Mouse (Mus musculus) brain, embryonic 14.5 days (tissue): ENCODE results near the gene Clstn2. TPM values are rescaled to one million over a fixed set of nuclear protein-coding genes. Genes with fewer than 3 reads are reported as not detected.

Experiments used
- DNase-seq: peaks from one replicate; pipeline ENCODE4 v3.0.0-alpha.2; 2011; ENCODE audit warnings: low read depth
- CTCF ChIP-seq: fragments of 200-500 bp; IDR thresholded peaks from 2 replicates; pipeline ENCODE4 v1.5.1; 2012; ENCODE audit warnings: inconsistent platforms, mild to moderate bottlenecking, moderate library complexity, borderline replicate concordance; ENCODE audit not compliant: insufficient read depth, insufficient read length; ENCODE audit errors: extremely low read depth
- POLR2A ChIP-seq: fragments of 200-500 bp; IDR thresholded peaks from 2 replicates; pipeline ENCODE4 v1.6.1; 2012; ENCODE audit warnings: mild to moderate bottlenecking, inconsistent platforms, borderline replicate concordance; ENCODE audit not compliant: poor library complexity, insufficient read depth, insufficient read length, severe bottlenecking; ENCODE audit errors: extremely low read depth
- polyA plus RNA-seq: library from polyadenylated mRNA; depleted of rRNA; stranded (reverse); fragments of >200 nt; gene quantifications from 2 replicates; pipeline ENCODE4 v1.2.3, GENCODE M21; 2012

Clstn2 gene
- polyA plus RNA-seq, 1 experiment: 25.1 TPM

DNA sequence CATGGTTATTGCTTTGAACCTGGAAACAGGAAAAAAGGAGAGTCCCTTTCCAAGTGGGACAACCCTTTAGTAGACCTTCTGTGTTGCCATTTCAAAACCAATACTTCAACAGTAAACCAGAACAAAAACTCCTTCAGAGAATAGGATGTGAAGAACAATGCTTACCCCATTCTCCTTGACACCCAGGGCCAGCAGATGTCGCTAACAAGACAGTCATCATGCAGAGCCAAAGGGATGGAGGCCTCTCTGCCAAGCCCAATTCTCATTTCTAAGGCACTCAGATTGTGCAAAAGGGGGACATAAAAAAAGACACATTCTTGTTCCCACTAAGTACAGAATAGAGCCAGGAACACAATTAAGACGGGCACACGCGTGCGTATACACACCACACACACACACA is 16.4 kb downstream of the Clstn2 start:
- DNase-seq: peak; percentile 62
- no peak for TF ChIP-seq POLR2A
- peak; percentile 30; the same call in 1 of the 2 replicates for TF ChIP-seq CTCF

DNA sequence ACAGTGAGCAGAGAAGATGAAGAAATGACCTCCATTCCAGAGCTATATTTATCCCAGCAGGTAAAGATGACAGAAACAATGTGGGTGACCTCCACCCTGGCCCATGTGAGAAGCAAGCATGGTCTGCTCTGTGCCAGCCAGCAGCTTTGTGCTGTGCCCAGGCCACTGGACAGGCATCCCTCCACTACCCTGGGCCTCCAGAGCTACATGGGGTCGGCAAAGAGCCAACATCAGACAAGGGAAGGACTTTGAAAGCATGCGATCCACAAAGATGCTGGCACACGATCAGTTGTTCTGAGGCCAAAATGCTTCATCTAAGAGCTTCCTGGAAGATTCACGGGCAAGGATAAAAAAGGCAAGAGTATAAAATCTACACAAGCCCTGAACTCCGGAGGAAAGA is 36.6 kb downstream of the Clstn2 start:
- TF ChIP-seq CTCF: no peak
- TF ChIP-seq POLR2A: no peak
- peak; percentile 80 for DNase-seq

DNA sequence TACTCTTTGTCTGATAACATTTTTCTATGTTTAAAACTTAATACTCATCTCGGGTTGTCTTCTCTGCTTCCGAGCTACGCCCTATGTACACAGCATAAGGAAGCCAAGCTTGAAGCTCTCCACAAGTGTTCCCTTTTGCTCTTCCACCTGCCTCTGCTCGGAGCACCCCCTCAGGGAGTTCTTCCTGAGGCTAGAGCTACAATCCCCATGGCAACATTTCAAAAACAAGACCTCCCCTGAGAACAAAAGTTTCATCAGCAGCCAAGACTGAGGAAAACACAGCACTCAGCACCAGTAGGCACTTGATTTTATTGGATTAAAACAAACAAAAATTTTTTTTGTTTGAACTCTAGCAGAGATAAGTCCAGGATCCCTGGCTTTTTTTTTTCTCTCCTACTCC is 37.3 kb downstream of the Clstn2 start:
- peak; percentile 64 for DNase-seq
- TF ChIP-seq POLR2A (no peak), CTCF (no peak)

DNA sequence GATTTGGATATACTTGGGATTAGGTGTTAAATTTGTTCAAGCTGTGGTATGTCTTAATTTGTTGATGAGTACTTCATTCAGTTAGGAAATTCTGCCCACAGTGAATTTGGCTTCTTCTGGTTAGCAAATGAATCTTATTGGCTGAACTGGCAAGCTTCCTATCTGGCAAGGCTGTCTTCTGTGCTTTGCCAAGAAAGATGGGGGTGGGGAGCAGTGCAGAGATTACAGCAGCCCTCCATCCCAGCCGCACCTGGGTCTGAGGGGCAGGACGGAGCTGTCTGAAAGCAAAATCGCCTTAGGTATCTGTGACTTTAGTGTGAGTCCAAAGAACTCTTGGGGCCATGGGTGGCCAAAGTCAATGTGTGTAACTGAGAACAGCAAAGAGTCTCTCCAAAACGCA is 40.9 kb downstream of the Clstn2 start:
- TF ChIP-seq CTCF (no peak), POLR2A (no peak)
- peak; percentile 81 for DNase-seq

DNA sequence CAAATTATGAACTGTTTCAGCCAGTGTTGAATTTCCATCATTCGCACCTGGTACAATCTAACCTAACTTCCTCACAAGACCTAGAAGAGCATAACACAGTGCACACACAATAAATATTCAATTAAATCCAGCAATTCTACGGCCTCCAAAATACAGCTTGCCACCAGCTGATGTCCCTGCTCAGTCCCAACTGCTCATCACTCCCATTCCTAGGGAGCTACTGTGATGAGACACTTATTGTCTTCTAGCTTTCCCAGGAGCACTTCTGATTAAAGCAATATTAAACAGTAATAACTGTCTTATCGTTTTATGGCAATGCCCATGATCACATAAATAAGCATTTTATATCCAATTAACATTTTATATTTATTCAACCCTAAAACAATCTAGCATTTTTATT is 55.6 kb downstream of the Clstn2 start:
- DNase-seq: no peak
- TF ChIP-seq POLR2A (no peak), CTCF (no peak)

DNA sequence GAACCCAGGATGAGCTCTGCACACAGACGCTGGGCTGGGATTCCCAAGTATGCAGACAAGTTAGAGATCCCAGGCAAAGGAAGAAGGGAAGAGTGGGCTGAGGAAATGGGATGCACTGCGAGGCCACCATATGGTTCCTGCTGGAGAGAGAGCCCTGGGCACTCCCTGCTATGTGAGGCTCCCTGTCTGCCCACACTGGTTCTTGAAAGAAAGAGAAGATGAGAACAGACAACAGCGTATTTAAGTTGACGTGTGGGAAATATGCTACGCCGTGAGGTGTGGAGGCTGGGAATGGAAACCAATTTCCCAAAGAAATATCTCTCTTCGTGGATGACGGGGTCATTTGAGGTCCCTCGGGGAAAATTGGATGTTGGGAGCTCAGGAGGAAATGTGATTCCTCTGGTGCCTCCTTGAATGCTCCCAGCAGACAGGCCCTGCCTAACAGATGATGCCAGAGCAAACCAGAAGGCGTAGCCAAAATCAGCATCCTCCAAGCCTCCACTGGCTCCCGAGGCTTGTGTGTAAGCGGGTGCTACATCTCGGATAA is 58.1 kb downstream of the Clstn2 start:
- no peak for TF ChIP-seq POLR2A
- TF ChIP-seq CTCF: no peak
- peak; percentile 44 for DNase-seq

DNA sequence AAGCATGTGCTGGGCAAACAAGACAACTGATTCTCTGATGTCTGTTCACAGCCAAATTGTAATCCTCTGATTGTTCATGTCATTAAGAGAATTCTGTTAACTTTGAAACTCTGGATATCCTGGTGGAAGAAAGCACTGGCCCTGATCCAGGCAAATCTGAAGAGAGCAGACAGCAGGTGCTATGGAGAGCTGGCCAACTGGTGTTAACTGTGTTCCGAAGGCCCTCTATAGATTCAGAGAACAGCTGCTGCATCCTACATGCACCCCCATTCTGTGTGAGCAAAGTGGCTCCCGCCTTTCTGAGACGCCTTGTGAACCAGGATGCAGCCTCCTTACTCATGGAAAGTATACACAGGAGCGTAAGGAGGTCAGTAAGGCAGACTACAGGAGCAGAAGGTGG is 66.3 kb downstream of the Clstn2 start:
- no peak for TF ChIP-seq POLR2A
- TF ChIP-seq CTCF: no peak
- DNase-seq: peak; percentile 89

DNA sequence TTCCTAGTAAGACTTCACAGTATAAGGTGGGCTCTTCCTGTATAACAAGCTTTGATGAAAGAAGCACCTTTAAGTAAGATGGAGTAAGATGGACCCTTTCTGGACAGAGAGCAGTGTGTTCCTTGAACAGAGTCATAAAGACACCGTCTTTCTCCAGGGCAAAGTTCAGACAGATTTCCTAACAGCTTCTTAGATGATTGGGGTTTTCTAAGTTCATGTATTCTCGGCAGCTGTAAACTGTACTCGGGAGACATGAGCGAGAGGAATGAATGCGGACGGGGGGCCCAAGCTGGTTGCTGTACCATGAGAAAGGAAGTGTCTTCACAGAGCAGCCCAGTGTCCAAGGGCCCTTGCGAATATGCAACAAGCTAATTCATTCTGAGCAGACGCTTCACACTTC is 75.5 kb downstream of the Clstn2 start:
- no peak for TF ChIP-seq POLR2A
- TF ChIP-seq CTCF: no peak
- no peak for DNase-seq

DNA sequence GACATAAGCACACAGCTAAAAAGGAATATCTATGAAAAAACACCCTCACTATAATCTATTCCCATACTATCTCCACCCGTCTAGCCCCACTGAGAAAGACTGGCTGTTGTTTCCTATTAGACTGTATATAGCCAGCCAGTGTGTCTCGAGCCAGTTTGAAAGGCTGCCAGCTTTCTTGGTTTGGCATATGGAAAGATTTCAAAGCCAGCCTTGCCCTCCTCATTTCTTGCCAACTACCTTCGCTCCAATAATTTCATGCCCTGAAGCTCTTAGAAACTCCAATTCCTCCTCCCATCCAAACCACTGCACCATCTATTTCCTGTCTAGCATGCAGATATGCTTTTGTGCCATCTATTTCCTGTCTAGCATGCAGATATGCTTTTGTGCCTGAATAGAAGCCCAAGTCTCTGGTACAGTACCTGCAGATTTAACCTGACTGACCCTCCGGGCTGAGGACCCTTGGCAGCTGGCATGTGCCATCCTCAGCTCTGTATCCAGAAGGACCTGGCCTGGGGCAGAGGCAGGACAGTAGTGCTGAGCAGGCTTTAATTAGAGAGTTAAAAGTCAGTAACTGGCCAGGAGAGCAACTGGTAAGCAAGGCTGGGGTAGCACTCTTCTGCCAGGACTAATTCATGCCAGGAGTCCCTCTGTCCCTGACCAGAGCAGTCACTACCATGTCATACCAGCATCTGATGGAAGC is 76.4 kb downstream of the Clstn2 start:
- TF ChIP-seq CTCF (no peak), POLR2A (no peak)
- DNase-seq: peak; percentile 92

DNA sequence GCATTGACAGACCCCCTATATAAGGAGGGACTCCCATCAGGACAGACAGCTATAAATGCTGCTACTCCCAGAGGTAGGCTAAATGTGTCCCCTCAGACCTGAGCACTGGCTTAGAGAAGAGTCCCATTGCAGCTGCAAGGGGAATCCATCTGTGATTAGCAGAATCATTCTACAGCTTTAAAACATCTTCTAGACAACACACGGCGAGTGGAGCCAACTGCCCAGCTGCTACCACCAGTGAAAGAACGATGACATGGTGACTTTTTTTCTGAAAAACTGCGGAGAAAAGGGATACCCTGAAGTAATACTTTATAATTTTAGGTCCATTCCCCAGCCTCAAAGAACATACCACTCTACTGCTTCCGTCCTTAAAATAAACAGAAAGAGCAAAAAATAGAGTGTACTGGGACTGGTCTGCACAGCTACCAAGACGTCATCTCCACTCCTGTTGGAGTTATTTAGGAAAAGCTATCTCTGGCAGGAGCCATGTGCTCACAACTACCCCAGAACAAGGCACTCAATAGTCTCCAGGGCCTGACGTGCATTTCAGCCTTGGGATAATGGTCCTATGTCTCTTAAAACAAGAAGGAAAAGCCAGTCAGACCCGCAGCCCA is 79.1 kb downstream of the Clstn2 start:
- no peak for DNase-seq
- TF ChIP-seq CTCF (no peak), POLR2A (no peak)

DNA sequence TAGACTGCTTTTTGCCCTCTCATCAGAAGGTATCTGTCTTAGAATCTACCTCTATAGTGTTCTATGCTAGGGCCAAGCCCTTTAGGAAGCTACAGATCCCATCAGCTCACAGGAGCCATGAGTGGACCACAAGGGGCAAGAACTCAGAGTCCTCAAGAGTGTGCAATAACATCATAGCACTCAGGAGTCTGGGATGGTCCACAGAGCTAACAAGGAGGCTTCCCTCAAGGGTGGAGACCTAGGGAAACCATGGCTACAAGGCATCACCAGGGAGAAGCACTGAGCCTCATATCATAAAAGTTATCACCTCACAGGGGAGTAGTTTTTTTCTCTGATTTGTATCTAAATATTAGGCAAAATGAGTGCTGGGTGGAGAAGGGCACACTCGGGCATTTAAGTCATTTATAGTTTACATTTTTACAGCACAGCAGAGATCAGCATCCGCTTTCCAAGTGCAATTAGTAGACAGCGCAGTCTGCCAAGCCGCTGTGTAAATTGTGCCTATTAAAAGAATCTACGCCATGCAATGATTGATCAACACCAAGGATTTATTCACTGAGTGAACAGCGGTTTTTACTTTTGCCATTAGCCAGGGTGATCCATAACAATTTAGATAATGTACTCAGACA is 82.5 kb downstream of the Clstn2 start:
- peak; percentile 37 for DNase-seq
- no peak for TF ChIP-seq CTCF
- TF ChIP-seq POLR2A: no peak

DNA sequence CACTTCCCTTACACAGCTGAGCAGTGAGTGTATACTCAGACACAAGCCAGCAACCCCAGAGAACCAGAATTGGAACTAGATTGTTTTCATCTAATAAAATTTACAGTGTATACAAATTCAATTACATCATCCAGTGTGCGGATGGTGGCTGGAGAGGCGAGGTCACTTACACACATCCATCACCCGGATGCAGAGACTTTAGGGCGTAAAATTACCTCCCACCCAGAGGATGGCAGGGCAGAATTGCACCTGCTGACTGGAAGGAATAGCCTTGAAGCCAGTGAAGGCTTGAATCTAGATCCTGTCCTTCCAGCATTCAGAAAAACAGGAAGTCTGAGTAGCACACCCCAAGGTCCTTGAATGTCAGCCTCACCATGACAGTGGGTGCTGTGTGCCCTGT is 113.7 kb downstream of the Clstn2 start:
- TF ChIP-seq POLR2A (no peak), CTCF (no peak)
- DNase-seq: no peak

DNA sequence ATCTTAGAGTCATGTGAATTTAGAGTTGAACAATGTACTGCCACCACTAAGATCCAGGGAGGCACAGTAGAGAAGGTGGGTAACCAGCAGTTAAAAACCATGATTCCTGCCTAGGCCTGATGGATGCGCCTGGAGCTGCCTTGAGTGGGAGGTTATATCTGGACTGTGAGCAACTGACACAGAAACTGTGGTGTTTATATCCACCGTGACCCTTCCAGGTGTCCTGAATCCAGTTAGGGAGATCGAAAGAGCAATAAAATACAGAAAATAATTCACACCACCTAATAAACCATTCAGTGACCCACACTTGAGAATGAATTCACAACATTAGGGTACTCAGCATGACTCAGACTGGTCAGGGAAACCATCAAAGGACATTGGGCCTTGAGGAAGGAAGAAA is 141.6 kb downstream of the Clstn2 start:
- no peak for DNase-seq
- TF ChIP-seq POLR2A: no peak
- TF ChIP-seq CTCF: no peak
